Mouse (Mus musculus): ENCODE measurements around the gene 2510039O18Rik. TPM values are rescaled to one million over a fixed set of nuclear protein-coding genes. Genes with fewer than 3 reads are reported as not detected.

2510039O18Rik gene
- total RNA-seq, 2 experiments from 2014 or later, result 46.8 to 49.3 TPM

GRCm38 (mm10) chr4:147937021-147937420 lies 3.7 kb upstream of the 2510039O18Rik start:
- no peak for DNase-seq

GRCm38 (mm10) chr4:147937486-147937885 lies 3.2 kb upstream of the 2510039O18Rik start:
- DNase-seq, result no peak

GRCm38 (mm10) chr4:147938148-147939096 lies 2.3 kb upstream of the 2510039O18Rik start:
- peak; percentile 61 for DNase-seq

- DNase-seq, result no peak
Measured at GRCm38 (mm10) chr4:147940111-147940510, 584 bp upstream of the 2510039O18Rik start.

DNA sequence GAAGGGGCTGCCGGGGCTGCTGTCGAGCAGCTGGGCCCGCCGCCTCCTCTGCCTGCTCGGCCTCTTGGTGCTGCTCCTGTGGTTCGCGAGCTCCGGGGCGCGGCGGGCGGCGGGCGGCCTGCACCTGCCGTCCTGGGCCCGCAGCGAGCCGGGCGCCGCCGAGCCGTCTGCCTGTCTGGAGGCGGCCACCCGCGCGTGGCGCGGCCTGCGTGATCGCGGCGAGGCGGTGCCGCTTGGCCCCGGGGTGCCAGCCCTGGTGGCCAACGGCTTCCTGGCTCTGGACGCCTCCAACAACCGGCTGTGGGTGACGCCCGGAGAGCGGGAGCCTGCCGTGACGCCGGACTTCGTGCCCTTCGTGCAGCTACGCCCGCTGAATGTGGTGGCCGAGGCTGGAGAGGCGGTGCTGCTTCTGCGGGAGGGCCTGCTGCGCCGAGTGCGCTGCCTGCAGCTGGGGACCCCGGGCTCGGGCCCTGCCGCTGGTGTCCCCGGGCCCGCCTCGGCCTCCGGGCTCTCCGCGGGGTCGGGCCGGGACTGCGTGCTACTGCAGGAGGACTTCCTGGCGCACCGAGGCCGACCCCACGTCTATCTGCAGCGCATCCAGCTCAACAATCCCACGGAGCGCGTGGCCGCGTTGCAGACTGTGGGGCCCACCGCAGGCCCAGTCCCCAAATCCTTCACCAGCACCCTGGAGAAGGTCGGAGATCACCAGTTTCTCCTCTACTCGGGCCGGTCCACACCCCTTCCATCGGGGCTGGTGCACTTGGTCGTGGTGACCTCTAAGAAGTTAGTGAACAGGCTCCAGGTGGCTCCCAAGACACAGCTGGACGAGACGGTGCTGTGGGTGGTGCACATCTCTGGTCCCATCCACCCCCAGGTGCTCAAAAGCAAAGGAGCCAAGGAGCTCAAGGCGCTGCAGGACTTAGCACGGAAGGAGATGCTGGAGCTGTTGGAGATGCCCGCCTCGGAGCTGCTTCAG lies 638 bp downstream of the 2510039O18Rik start:
- no peak for DNase-seq

GRCm38 (mm10) chr4:147943005-147943404 lies 2.3 kb downstream of the 2510039O18Rik start:
- DNase-seq, result no peak

GRCm38 (mm10) chr4:147947511-147947910 lies 6.8 kb downstream of the 2510039O18Rik start:
- no peak for DNase-seq

DNA sequence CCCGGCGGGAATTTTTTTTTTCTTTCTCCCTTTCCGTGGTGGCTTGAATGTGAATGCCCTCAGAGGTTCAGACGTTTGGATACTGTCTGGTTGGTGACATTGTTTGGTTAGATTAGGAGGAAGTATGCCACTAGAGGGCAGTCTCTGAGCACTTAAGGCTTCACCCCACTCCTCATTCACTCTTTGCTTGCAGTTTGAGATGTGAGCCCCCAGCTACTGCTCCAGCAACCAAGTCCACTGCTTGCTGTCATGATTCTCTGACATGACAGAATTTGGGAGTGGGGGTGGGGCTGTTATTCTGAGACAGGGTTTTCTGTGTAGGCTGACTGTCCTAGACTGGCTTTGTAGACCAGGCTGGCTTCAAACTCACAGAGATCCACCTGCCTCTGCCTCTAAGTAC lies 12.9 kb downstream of the 2510039O18Rik start:
- DNase-seq, result peak; percentile 57

DNA sequence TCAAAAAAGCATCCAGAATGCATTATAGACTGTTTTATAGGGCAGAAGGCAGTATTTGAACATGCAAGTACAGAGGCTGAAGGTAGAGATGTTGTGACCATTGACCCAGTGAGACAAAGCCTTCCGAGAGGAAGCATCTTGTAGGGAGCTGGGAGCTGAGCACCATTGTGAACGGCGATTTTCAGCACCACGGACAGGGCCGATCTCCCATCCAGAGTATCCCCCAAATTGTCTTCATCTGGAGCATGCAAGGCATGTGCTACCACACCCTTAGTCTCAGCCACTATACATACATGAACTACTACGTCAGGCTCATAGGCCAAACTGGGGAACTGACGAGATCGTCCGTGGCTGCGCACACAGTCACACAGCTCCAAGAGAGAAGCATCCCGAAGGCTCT lies 16.4 kb downstream of the 2510039O18Rik start:
- peak; percentile 55 for DNase-seq

- DNase-seq, result peak; percentile 85
Measured at GRCm38 (mm10) chr4:147959881-147960831, 19.5 kb downstream of the 2510039O18Rik start.

DNA sequence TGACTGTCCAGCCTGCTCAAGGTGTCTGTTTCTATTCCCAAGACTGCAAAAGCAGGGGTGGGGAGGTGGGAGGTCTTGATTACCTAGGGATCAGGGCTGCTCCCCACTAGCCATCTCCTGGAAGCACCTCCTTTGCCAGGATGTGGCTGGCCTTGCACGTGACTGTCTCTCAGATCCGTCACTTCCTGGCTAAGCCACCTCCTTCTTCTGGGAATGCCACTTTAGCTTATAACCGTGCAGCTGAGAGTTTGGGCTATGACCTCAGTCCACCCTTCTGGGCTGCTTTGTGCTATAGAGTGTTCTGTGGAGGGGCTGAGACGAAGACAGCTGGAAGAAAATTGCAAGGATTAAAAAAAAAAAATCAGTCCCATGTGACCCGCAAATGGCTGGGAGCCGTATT lies 22.1 kb downstream of the 2510039O18Rik start:
- peak; percentile 57 for DNase-seq

GRCm38 (mm10) chr4:147963623-147964022 lies 22.9 kb downstream of the 2510039O18Rik start:
- peak; percentile 69 for DNase-seq

- peak; percentile 62 for DNase-seq
Measured at GRCm38 (mm10) chr4:147965712-147966111, 25.0 kb downstream of the 2510039O18Rik start.

DNA sequence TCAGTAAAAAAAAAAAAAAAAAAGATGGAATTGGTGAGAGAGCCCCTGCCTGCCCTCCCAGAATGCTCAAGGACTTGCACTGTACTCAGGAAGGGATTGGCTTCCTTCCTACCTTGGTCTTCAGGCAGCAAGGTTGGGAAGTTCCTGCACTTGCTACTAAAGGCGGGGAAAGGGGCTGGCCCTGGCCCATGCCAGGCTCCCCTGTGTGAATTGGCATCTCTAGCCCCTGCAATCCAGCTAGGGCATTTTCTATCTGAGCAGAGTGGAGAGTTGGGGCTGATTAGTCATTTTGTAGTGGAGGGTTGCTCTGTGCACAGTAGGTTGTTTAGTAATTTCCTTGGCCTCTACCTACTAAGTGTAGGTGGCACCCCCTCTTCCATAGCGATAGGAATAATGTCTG lies 28.1 kb downstream of the 2510039O18Rik start:
- DNase-seq, result peak; percentile 35

DNA sequence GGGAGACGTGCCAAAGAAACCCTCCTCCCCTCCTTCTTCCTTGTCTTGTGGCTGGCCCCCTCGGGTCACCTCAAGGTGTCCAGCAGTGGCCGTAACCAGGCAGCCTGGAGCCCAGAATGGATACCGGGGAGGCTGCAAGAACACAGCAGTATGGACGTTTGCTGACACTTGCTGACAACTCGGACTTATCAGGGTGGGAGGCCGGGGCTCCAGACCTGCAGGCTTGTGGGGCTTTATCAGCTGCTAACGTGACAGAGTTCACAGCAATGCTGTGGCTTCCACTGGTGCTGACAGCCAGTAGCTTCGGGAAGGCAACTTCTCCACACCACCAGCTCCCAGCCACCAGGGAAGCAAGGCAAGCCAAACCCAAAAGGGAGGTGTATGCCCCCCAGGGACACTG lies 28.6 kb downstream of the 2510039O18Rik start:
- DNase-seq, result peak; percentile 69

GRCm38 (mm10) chr4:147976237-147976636 lies 35.5 kb downstream of the 2510039O18Rik start:
- DNase-seq, result no peak

DNA sequence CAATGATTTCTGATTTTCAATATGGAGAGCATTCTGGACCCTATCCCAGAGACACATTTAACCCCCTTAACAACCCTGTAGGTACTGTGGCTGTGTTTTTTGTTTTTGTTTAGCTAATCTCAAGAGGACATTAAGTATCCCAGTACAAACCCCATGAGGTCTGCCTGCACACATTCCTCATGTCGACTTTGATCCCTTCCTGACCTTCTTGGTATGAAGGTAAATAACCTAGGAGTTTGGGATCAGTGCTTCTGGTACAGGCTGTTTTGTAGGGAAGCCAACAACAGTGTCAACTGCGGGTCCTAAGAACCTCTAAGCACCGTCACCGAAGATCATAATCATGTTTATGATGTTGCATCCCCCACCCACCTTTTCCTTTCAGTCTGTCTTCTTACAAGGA lies 37.0 kb downstream of the 2510039O18Rik start:
- no peak for DNase-seq

DNA sequence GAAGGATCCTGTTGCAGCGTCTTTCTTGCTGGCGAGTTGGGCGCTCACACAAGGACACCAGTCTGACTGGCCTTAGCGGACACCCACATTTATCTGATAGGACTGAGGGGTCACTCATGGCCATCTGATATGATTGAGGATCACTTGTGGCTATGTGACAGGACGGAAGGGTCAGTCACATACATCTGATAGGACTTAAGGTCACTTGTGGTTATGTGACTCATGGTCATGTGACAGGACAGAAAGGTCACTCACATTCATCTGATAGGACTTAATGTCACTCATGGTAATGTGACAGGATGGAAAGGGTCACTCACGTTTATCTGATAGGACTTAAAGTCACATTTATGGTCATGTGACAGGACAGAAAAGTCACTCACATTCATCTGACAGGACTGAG lies 37.7 kb downstream of the 2510039O18Rik start:
- no peak for DNase-seq

GRCm38 (mm10) chr4:147979441-147979860 lies 38.8 kb downstream of the 2510039O18Rik start:
- DNase-seq, result peak; percentile 79

DNA sequence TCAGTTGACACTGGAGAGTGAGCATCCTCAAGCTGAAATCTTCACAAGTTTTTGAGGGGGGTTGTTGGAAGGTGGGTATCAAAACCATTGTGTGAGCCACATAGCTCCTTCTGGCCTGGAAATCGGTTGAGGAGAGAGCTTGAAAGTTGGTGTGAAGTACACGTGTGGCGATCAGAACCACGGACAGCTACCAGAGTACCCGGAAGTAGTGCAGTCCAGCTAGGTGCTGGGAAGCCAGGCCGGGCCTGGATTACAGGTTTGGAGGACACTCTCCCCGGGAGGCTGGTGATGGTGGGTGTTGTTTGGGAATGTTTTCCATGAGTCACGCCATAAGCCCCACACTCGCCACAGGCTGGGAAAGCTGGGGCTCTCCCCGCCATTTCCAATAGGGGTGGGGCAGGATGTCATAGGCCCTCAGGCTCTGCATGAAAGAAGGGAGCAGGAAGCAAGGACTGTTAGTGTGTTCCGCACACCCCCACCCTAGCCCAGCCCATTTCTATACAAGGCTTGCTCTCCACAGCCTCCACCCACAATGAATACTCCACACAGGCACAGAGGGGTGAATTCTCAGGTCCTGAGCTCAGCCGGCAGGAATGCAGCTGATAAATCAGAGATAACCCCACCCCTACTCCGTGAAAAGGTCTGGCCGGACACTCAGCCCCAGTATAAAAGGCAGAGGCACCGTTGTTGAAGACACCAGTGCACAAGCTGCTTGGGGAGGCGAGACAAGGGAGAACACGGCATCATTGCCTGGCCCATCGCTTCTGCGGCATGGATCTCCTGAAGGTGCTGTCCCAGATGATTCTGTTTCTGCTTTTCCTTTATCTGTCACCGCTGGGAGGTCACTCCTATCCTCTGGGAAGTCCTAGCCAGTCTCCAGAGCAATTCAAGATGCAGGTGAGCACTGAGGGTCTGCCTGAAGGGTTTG lies 44.8 kb downstream of the 2510039O18Rik start, which contains the start of gene Nppb:
Gene Nppb, plus strand, starts transcription at position 584 of the 928 bp plus-strand sequence.
- peak; percentile 80 for DNase-seq
